Mouse (Mus musculus) erythroblast, embryonic 14.5 days (primary cell): ENCODE results near the gene Plac1.

Experiments used
- GATA1 ChIP-seq: IDR thresholded peaks from 2 replicates; pipeline ENCODE4 v1.6.1; 2012; ENCODE audit warnings: low read length, inconsistent platforms, mixed read lengths
- TAL1 ChIP-seq: IDR thresholded peaks from 3 replicates; pipeline ENCODE4 v1.6.1; 2012; ENCODE audit warnings: low read length, inconsistent platforms, mixed read lengths

DNA sequence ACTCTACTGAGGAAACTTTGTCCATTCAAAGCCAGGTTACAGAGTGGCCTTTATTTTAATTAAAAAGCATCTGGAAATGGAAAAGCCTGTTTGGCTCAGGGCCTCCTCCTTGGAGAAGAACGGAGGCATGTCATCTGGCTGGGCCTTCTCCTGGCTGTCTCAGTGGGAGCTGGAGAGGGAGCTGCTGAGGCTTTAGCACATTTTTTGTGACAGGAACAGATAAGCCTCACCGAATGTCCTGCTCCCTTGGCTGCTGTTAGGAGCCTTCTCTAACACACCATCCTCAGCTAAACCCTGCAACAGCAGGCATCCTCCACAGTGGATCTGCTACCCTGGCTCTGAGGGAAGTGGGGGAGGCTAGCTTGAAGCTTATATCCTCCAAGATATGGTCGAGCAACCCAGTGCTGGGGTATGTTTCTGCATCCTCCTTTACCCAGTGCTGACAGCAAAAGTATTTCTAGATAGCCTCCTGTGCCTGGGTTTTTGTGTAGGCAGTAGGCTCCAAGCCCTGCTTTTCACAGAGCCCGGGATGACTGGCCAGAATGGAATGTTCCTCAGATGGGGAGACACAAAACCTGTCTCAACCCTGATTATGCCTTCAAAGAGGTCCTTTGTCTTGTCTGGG is 72.9 kb downstream of the Plac1 start:
- TF ChIP-seq TAL1 (no peak), GATA1 (no peak)
